Mouse (Mus musculus) myocyte (in vitro differentiated cells): Measurements from ENCODE around the gene Gm1673. TPM values are rescaled to one million over a fixed set of nuclear protein-coding genes. Genes with fewer than 3 reads are reported as not detected.

Experiments used
- H3K27me3 ChIP-seq: one replicate; pipeline ENCODE4 v1.6.1; 2011; ENCODE audit not compliant: control insufficient read depth, insufficient read depth, insufficient read length
- H3K36me3 ChIP-seq: one replicate; pipeline ENCODE4 v1.6.1; 2011; ENCODE audit not compliant: control insufficient read depth, insufficient read depth
- H3K4me2 ChIP-seq: one replicate; pipeline ENCODE4 v1.6.1; 2011; ENCODE audit warnings: low read depth, control low read depth
- H3K4me3 ChIP-seq: one replicate; pipeline ENCODE4 v1.5.1; 2011; ENCODE audit warnings: mild to moderate bottlenecking, control low read depth, moderate library complexity
- H3K79me2 ChIP-seq: one replicate; pipeline ENCODE4 v1.6.1; 2011; ENCODE audit not compliant: control insufficient read depth, insufficient read depth
- H3ac ChIP-seq: one replicate; pipeline ENCODE4 v1.6.1; 2011; ENCODE audit not compliant: control insufficient read depth, insufficient read length
- CEBPB ChIP-seq: IDR thresholded peaks from 2 replicates; pipeline ENCODE4 v1.6.1; 2011; ENCODE audit warnings: mild to moderate bottlenecking, moderate library complexity; ENCODE audit not compliant: poor library complexity, insufficient read depth, severe bottlenecking
- E2F4 ChIP-seq: IDR thresholded peaks from one replicate; pipeline ENCODE4 v1.6.1; 2011; ENCODE audit warnings: mild to moderate bottlenecking, control low read depth, moderate library complexity; ENCODE audit not compliant: insufficient read depth
- MAX ChIP-seq: IDR thresholded peaks from one replicate; pipeline ENCODE4 v1.6.1; 2011; ENCODE audit warnings: low read depth, mild to moderate bottlenecking, control low read depth
- MYOD1 ChIP-seq, 3 experiments: IDR thresholded peaks; one replicate each; pipeline ENCODE4 v1.6.1; 2011; ENCODE audit warnings: control low read depth in 2 of 3, low read depth in 2 of 3, mild to moderate bottlenecking in 2 of 3, moderate library complexity in 1 of 3; ENCODE audit not compliant: insufficient read length in 2 of 3, control insufficient read depth in 1 of 3
- MYOG ChIP-seq, 3 experiments: IDR thresholded peaks; one replicate each; pipeline ENCODE4 v1.6.1; 2011; ENCODE audit warnings: control low read depth in 2 of 3, low read depth in 2 of 3, mild to moderate bottlenecking in 2 of 3; ENCODE audit not compliant: insufficient read length in 2 of 3, control insufficient read depth in 1 of 3, insufficient read depth in 1 of 3
- POLR2A ChIP-seq: IDR thresholded peaks from one replicate; pipeline ENCODE4 v1.6.1; 2011; ENCODE audit warnings: low read depth, mild to moderate bottlenecking, control low read depth, moderate library complexity; ENCODE audit not compliant: insufficient read length
- POLR2AphosphoS2 ChIP-seq: IDR thresholded peaks from one replicate; pipeline ENCODE4 v1.6.1; 2011; ENCODE audit warnings: low read depth, control low read depth; ENCODE audit not compliant: insufficient read length
- REST ChIP-seq: IDR thresholded peaks from one replicate; pipeline ENCODE4 v1.6.1; 2011; ENCODE audit warnings: mild to moderate bottlenecking, control low read depth, moderate library complexity; ENCODE audit not compliant: insufficient read depth, insufficient read length
- SRF ChIP-seq: IDR thresholded peaks from one replicate; pipeline ENCODE4 v1.6.1; 2011; ENCODE audit warnings: low read depth; ENCODE audit not compliant: control insufficient read depth, insufficient read length
- TCF12 ChIP-seq: IDR thresholded peaks from one replicate; pipeline ENCODE4 v1.6.1; 2011; ENCODE audit warnings: mild to moderate bottlenecking, control low read depth; ENCODE audit not compliant: poor library complexity, insufficient read depth, severe bottlenecking
- TCF3 ChIP-seq: IDR thresholded peaks from one replicate; pipeline ENCODE4 v1.6.1; 2011; ENCODE audit warnings: low read depth, control low read depth; ENCODE audit not compliant: insufficient read length
- USF1 ChIP-seq: IDR thresholded peaks from one replicate; pipeline ENCODE4 v1.6.1; 2011; ENCODE audit warnings: low read depth, mild to moderate bottlenecking, control low read depth, moderate library complexity
- polyA plus RNA-seq: library from polyadenylated mRNA; unstranded; fragments of >200 nt; fragmentation: generic; extraction: Trizol; gene quantifications from one replicate; pipeline ENCODE4 v1.2.1, GENCODE M21; 2012; ENCODE audit warnings: missing spikeins

Gm1673 gene
- polyA plus RNA-seq, 1 experiment, result 1.9 TPM

GRCm38 (mm10) chr5:34002636-34003035 is 19.4 kb downstream of the Gm1673 start:
- Histone ChIP-seq H3K4me3 (no peak overlapping the region), H3K4me2 (no peak overlapping the region), H3K79me2 (no peaks in the 10 kb centered on the region), H3ac (no peak overlapping the region), H3K36me3 (no peaks in the 10 kb centered on the region), H3K27me3 (peaks cover 34% of the 10 kb centered on the region)
- TF ChIP-seq MAX (no peak), E2F4 (no peak), REST (no peak), MYOD1 (IDR thresholded peaks at IDR 0.05; ENCODE audit: control insufficient read depth in 1 of 3, insufficient read length in 2 of 3, low read depth in 2 of 3) (no peak), POLR2A (no peak), TCF12 (no peak), TCF3 (no peak), MYOG (IDR thresholded peaks at IDR 0.05; ENCODE audit: control insufficient read depth in 1 of 3, insufficient read depth in 1 of 3, insufficient read length in 2 of 3, low read depth in 2 of 3) (no peak), CEBPB (no peak), POLR2AphosphoS2 (no peak), USF1 (no peak)

- H3ac ChIP-seq, result no peak overlapping the region
- no peak overlapping the region for H3K4me3 ChIP-seq
- no peaks in the 10 kb centered on the region for H3K79me2 ChIP-seq
- no peak for TF ChIP-seq E2F4
- TF ChIP-seq MAX, result no peak
- TF ChIP-seq MYOD1 (IDR thresholded peaks at IDR 0.05; ENCODE audit: control insufficient read depth in 1 of 3, insufficient read length in 2 of 3, low read depth in 2 of 3), result no peak
- no peak for TF ChIP-seq USF1
- no peak for TF ChIP-seq TCF3
- no peak for TF ChIP-seq TCF12
- TF ChIP-seq SRF, result no peak
- TF ChIP-seq CEBPB, result no peak
- TF ChIP-seq REST, result no peak
- TF ChIP-seq MYOG (IDR thresholded peaks at IDR 0.05; ENCODE audit: control insufficient read depth in 1 of 3, insufficient read depth in 1 of 3, insufficient read length in 2 of 3, low read depth in 2 of 3), result no peak
- TF ChIP-seq POLR2A, result no peak
- TF ChIP-seq POLR2AphosphoS2, result no peak
- peaks cover 20% of the 10 kb centered on the region for H3K27me3 ChIP-seq
- H3K4me2 ChIP-seq, result no peak overlapping the region
- H3K36me3 ChIP-seq, result no peaks in the 10 kb centered on the region
Observed at GRCm38 (mm10) chr5:34004618-34005017, 21.4 kb downstream of the Gm1673 start.

DNA sequence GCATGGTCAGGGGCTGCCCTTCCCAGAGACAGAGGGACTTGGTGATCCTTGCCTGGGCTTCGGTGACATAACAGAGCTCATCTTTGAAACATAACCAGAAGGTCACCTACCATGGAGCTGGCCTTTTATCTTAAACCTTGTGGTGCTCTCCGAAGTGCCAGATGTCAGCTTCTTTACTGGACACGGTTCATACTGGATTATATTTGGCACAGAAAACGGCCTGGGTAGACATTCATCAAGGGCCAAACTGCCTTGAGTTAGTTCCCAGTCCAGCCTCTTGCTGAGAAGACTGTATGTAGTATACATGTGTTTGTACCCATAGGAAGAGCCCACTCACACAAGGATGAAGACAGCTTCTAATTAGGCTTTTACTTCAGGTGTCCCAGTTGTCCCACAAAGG is 23.6 kb downstream of the Gm1673 start:
- no peak overlapping the region for H3K4me2 ChIP-seq
- no peaks in the 10 kb centered on the region for H3K36me3 ChIP-seq
- peaks cover 18% of the 10 kb centered on the region for H3K27me3 ChIP-seq
- no peak overlapping the region for H3K4me3 ChIP-seq
- no peak overlapping the region for H3ac ChIP-seq
- no peaks in the 10 kb centered on the region for H3K79me2 ChIP-seq
- no peak for TF ChIP-seq TCF12
- TF ChIP-seq MYOD1 (IDR thresholded peaks at IDR 0.05; ENCODE audit: control insufficient read depth in 1 of 3, insufficient read length in 2 of 3, low read depth in 2 of 3), result no peak
- TF ChIP-seq USF1, result no peak
- no peak for TF ChIP-seq REST
- TF ChIP-seq MAX, result no peak
- no peak for TF ChIP-seq CEBPB
- no peak for TF ChIP-seq E2F4
- TF ChIP-seq TCF3, result no peak
- TF ChIP-seq POLR2A, result no peak
- no peak for TF ChIP-seq SRF
- no peak for TF ChIP-seq POLR2AphosphoS2
- no peak for TF ChIP-seq MYOG (IDR thresholded peaks at IDR 0.05; ENCODE audit: control insufficient read depth in 1 of 3, insufficient read depth in 1 of 3, insufficient read length in 2 of 3, low read depth in 2 of 3)

DNA sequence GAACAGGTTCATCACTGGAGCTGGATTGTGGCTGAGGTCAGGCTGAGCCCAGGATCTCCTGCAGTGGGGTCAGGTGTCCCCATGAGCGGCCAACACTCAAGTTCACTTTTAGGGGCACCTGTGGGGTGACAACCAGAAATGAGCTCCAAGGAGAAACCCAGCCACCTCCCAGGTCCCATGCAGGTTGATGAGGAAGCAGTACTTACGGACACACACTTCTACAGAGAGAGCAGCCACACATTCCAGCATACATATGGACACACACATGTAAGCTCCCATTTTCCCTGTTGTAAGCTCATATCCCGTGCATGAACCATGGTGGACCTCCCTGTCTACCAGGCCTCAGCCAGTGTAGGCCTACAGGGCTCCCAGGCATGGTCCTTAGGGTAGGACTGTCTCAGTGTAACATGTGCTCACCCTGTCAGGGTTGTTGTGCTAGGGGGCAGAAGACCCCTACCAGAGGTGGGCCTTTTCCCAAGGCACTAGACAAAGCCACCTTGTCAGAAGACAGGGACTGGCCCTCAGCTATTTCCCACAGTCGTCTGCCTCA is 24.2 kb downstream of the Gm1673 start:
- Histone ChIP-seq H3K27me3 (peaks cover 18% of the 10 kb centered on the region), H3K79me2 (no peaks in the 10 kb centered on the region), H3ac (no peak overlapping the region), H3K4me3 (no peak overlapping the region), H3K4me2 (no peak overlapping the region), H3K36me3 (no peaks in the 10 kb centered on the region)
- TF ChIP-seq E2F4, result no peak
- no peak for TF ChIP-seq POLR2AphosphoS2
- TF ChIP-seq MYOG (IDR thresholded peaks at IDR 0.05; ENCODE audit: control insufficient read depth in 1 of 3, insufficient read depth in 1 of 3, insufficient read length in 2 of 3, low read depth in 2 of 3), result no peak
- no peak for TF ChIP-seq MYOD1 (IDR thresholded peaks at IDR 0.05; ENCODE audit: control insufficient read depth in 1 of 3, insufficient read length in 2 of 3, low read depth in 2 of 3)
- TF ChIP-seq TCF12, result no peak
- no peak for TF ChIP-seq POLR2A
- TF ChIP-seq CEBPB, result no peak
- no peak for TF ChIP-seq SRF
- no peak for TF ChIP-seq MAX
- TF ChIP-seq USF1, result no peak
- no peak for TF ChIP-seq REST
- no peak for TF ChIP-seq TCF3
